ENCODE assay signal across 15 mouse cellular contexts in the genomic region with DNA sequence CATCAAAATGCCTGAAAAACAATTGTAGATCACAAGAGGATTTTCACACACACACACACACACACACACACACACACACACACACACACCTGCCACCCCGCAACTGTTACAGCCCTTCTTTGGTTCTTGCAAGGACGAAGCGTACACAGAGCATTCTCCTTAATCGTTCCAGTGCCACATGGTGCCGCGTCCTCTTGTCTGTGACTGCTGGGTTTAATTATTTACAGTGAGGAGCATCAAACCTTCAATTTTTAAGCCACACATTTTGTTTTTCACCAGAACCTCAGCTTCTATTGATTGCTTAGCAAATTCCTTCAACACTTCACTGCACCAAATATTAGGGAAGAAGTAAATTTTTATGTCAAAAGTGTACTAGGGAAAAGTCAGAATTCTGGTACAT. TPM values are rescaled to one million over a fixed set of nuclear protein-coding genes. Genes with fewer than 3 reads are reported as not detected.
"Had no signal": no experiment of that assay in that cellular context is flagged by ENCODE, and none has a peak within 500 bp of the region (broad histone marks: within the 10 kb centered on the region; RNA-seq: fewer than 3 reads in every experiment).

No protein-coding gene starts in this region.

- H3K36me3 ChIP-seq: limb, embryonic 10.5 days; liver, embryonic 12.5 days; lung, embryonic 15.5 days; midbrain, embryonic 12.5 days; neural tube, embryonic 13.5 days had no signal

- H3K9ac ChIP-seq: liver, embryonic 12.5 days; lung, embryonic 15.5 days; midbrain, embryonic 12.5 days; neural tube, embryonic 13.5 days had no signal

- DNase-seq: lung, postnatal 14 days; right cerebral cortex, postnatal 14 days; thymus, postnatal 14 days had no signal

- H3K9me3 ChIP-seq: limb, embryonic 10.5 days; liver, embryonic 12.5 days; lung, embryonic 15.5 days; megakaryocyte, embryonic 14.5 days; midbrain, embryonic 12.5 days; neural tube, embryonic 13.5 days had no signal

- H3K4me1 ChIP-seq: limb, embryonic 10.5 days; liver, embryonic 12.5 days; lung, embryonic 15.5 days had no signal

- H3K4me2 ChIP-seq: liver, embryonic 12.5 days; lung, embryonic 15.5 days; midbrain, embryonic 12.5 days; neural tube, embryonic 13.5 days had no signal

- H3K4me3 ChIP-seq: left cerebral cortex, adult 2 months; limb, embryonic 10.5 days; liver, embryonic 12.5 days; lung, embryonic 15.5 days; megakaryocyte, embryonic 14.5 days; midbrain, embryonic 12.5 days; neural tube, embryonic 13.5 days had no signal

- H3K27me3 ChIP-seq: liver, embryonic 12.5 days; lung, embryonic 15.5 days; midbrain, embryonic 12.5 days; neural tube, embryonic 13.5 days had no signal

- ATAC-seq: hindbrain, postnatal 0 days; liver, embryonic 12.5 days; midbrain, embryonic 16.5 days had no signal

- H3K27ac ChIP-seq: hindbrain, postnatal 0 days; left cerebral cortex, adult 2 months; limb, embryonic 10.5 days; liver, embryonic 12.5 days; lung, embryonic 15.5 days; macrophage; midbrain, embryonic 12.5 days; neural tube, embryonic 13.5 days; stomach, postnatal 0 days had no signal

RNA-seq across cellular contexts. Expression of a gene that starts 15.3 kb away (rescaled TPM):
- polyA plus RNA-seq: macrophage; small intestine, adult 2 months had no signal
